Mouse (Mus musculus) lung, postnatal 14 days (tissue): ENCODE data around the gene Hoxb8.

ENCODE experiments used
- DNase-seq: peaks from one replicate; pipeline ENCODE4 v3.0.0; 2021

The Hoxb8 gene

DNA sequence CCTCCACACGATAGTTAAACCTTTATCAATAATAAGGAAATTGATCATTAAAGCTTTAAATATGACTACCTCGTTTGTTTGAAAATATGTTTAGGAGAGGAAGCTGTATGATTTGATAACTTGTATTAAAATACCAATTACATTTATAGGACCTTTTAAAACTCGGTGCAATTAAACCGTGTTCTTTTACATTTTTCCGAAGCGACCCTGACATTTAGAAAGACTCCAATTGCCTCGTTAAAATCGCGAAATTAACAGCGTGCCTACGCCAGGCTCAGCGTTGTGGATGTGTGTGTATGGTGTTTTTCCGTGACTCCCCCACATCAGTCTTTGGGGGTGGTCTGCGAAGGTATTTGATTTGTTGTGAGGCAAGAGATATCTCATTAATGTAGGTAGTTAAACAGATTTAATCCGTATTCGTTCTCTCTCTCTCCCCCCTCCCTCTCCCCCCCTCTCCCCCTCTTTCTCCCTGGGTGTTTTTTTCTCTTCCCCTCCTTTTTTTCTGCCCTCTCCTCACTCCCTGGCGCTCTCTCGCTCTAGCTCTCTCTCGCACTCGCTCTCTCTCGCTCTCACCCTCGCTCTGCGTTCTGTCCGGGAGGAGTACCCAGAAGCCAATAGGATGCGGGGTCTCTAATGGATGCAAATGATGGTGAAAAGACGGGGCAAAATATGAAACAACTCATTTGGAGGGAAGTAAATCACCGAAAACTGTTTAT lies at the start of gene Hoxb8:
TSS of gene Hoxb8 (plus strand) at position 51 of the 716 bp plus-strand sequence.
- no peak for DNase-seq

DNA sequence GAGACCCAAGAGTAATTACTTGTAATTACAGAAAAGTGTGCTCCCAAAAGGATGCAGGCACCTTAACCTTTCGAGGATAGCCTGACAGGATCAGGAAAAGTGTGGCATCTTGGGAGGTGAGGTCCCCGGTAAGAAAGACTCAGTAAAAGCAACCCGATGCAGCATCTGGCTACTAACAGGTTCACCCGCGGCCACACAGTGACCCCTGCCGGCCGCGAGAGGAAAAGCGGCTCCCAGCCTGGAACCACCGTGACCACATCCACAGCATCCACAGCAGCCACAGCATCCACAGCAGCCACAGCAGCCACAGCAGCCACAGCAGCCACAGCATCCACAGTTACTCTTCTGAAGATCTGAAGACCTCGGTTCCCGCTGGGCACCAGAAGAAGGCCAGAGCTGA lies 46.8 kb upstream of the Hoxb8 start:
- peak; percentile 46 for DNase-seq

DNA sequence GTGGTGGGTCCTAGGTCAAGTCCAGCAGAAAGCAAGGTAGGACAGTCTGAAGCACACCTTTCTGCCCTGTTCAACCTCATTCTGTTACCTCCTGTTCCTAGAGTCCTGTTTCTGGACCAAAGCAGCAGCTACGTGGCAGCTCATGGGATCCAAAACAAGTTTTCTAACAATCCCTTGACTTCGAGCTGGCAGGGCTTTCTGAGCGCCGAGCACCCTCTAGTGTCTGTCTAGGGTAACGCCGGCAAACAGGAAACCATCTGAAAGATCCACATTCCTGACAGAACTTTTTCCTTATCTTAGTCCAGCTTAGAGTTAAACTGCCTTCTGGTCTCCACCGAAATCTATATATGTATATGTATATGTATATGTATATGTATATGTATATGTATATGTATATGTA lies 41.5 kb upstream of the Hoxb8 start:
- peak; percentile 52 for DNase-seq

DNA sequence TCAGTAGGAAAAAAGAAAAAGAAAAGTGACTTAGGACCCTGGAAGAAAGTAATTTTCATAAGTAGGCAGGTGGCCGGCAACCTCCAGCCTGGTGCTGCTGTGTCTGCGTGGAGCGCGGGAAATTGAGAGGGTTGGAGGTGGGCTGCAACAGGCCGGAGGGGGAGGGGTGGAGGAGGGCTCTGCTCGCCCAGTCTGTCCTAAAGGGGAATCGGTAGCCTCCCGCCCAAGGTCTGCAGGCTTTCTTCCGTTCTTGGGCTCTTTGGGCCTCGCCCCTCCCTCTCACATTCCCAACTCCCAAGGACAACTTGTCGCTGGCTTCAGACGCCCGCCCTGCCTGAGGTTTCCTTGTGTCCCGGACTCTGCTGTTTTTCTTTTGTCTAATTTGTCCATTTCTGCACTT lies 30.8 kb upstream of the Hoxb8 start:
- DNase-seq: no peak

DNA sequence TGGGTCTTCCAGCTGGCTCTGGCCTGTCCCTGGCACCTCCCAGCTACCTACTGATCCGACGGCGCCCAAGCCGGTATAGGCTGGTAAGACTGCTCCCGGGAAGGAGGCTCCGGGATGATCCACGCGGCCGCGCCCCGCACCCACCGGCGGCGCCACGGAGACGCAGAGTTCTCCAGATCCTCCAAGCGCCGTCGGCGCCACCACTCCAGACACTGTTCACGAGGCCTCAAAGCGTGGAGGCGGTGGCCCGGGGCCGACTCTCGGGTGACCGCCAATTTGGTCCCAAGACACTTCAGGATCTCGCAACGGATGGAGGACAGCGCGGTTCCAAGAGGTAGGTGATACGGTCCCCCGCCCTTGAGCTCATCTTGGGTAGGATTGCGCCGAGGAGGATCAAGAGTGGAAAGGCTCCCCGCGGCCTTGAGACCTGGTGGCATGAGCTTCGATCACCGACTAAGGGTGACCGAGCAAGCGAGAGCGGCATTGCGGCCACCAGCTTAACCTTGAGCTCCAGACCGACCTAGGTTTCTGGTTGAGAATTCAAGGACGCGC lies 30.1 kb upstream of the Hoxb8 start:
- no peak for DNase-seq

DNA sequence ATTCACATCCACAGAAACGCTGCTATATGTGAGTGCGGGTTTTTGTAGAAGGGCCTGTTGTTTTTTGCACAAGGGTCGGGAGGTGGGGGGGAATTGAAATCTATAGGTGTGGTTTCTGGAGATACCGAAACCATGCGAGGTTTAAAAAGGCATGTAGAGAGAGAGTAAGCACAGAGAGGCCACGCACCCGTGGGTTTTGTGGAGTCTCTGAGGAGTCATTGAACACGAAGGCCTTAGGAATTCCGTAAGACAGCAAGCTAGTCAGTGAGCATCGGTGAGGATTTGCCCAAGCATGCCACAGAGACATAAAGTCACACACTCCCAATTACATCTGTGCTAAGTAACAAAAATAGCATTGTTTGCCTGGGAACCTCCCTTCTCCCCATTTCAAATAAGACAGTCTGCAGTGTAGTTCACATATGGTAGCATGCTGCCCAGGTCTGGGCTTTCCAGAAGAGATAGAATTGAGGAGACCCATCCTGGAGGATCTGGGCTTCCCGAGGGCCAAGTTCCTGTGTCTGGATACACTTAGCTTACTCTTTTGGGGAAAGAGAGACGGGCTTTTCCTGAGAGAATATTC lies 29.1 kb upstream of the Hoxb8 start:
- no peak for DNase-seq

DNA sequence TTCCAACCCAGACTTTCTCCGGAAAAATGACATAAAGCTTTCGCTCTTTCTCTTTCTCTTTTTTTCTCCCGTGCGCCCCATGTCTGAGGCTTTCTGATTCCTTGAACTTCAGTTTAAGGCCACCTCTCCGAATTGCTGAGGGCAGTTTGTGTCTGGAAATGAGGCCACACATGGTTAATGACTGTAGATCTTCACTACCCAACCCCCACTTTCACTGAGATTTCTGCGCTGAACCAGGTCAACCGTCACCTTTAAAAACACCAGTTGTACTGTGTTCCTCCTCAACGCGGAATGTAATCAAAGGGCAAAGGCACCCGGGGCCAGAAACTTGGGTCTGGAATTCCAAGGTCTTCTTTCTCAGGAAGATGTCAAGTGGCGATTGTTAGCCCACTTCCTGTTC lies 27.5 kb upstream of the Hoxb8 start:
- DNase-seq: no peak

DNA sequence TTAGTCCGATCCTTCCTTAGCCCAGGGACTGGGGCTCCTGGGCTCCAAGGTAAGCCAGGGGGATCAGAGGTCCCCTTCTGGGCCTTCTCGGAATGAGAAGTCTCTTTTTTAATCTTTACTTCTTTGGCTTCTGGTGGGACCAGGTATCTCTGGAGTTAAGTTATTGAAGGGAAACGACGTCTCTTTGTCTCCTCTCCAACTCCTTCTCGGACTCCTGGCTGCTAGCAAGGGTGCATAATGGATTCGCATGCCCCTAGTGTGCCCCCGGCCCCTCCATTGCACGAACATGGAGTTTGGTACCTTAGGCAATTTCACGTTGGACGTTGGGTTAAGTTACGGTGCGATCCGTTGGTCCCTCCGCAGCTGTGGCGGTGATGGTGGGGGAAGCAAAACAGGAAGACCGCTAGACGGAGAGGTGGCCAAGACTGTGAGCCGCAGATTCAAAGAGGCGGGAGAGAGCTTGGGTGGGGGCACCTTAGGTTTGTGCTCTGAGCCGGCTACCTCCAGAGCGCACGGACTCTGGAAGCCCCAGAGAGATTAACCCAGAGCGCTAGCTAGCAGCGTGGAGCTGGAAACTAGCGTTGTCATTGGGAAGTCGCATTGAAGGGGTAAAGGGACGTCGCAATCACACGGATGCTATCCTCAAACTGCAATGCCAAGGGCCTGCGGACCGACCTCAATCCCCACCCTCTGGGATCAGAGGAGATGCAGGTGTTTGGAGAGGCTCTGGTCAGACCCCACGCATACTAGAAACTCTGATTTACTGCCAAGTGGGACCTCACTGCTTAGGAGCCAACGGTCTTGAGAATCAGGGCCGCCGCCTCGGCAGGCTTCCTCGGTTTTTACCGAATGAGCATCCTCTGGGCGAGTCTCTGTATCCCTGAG lies 26.4 kb upstream of the Hoxb8 start:
- no peak for DNase-seq

DNA sequence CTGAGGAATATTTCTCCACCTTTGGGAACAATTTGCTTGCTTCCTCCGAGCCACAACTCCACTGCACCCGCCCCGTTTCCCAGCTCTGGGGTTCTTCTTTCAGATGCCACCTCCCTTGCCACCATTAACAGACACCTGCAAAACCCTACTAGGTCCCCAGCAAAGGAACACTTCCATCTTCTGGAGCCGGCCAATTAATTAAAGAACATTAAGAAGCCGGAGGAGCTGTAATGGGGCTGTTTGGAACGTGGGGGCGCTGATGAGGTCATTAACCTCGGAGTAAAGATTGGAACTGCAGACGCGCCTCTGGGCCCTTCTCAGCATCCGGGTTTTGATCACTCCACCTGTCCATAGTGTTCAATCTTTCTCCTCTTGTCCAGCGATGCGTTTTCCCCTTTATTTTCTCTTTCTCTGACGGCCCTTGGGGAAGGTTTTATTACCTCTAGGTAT lies 25.7 kb upstream of the Hoxb8 start:
- no peak for DNase-seq

DNA sequence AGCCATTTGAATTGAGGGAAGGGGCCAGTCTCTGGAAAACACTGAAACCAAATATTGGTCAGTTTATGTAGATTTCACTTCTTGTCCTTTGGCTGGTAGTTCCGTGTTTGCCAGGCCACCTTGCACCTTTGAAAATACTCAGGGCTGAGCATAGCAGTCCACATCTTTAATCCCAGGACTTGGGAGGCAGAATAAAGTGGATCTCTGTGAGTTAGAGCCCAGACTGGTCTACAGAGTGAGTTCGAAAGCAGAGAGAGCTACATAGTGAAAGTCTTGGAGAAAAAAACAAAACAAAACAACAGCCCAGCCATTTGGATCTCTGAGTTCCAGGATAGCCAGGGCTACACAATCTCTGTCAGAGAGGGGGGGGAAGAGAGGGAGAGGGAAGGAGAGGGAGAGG lies 24.6 kb upstream of the Hoxb8 start:
- DNase-seq: no peak

DNA sequence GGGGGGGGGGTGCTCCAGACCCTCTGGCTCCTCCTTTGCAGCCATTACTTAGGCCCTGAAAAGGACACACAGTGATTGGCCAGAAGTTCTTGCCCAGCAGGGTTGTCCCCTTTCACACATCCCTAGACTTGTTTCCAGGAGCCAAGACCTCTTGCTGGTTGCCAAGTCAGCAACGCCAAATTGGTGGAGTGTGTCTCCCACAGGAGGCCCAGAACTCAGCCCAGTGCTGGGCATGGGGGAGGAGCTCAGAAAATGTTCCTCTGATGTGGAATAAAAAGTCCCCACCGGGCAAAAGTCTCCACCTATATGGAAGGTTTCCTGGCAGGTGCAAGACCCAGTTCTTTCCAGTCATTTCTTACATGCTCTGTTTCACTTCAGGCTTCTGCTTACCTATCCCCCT lies 22.7 kb upstream of the Hoxb8 start:
- no peak for DNase-seq

DNA sequence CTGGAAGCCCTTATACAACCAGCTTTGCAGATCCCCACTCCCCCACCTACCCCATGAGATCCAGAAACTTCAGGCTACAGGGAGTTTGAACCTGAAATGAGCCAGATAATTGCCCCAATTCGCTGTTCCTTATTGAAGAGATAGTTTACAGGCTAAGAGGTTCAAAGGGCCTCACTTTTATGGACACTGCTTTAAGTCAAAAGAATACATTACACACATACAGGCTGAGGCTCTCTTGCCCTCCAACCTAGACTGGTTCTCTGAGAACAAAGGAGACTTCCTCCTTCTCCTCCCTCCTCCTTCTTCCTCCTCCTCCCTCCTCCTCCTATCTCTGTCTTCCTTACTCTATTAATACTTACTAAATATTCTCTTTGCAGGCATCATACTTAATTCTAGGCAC lies 22.2 kb upstream of the Hoxb8 start:
- DNase-seq: no peak

DNA sequence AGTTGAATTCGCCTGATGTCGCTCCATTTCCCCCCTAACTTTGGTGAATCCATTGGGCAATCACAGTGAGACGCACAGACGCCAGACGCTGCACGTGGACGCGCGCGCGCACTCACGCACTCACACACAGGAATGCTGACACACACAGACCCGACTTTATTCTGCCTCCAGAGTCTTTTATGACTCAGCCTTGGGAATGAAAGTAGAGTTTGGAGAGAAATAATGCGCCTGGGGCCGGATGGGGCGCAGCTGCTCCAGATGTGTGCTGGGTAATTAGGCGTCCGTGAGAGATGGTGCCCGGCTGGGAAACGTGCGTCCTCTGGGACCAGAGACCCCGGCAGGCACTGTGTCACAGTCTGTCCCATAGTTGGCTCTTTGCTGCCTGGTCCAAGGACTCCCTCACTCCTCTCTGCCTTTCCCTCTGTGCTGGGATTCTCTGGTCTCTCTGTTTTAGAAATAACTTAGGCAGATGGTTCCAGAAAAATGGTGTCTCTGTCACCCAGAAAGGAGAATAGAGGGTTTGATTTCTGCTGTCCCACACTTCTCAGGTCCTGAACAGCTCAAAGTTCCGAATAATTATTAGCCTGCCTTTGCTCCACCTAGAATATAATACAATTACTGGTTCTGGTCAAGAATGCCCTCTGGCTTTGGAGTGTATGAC lies 21.3 kb upstream of the Hoxb8 start:
- no peak for DNase-seq

DNA sequence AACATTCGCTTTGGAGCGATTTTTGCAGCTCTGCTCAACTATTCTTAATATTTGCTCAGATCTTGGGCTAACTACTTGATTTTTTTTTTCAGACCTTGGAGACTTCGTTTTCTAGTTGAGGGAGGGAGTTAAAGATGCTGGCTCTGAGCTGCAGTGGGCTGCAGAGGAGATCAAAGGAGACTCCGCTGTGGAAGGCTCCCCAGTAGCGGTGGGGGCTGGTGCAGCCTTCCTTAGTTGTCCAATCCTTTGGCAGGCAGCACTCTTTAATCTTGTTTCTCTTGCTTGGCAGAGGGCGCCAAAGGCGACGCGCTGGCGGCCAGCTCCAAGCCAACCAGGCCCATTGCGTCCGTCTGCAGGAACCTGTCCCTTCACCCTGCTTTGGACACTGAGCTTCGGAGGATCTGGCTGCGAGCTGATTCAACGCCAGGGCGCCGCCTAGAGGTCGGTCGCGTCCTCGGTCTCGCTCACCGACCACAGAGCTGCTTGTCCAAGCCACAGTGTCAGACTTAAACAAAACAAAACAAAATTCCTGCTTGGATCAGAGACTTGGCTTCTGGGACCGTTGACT lies 20.3 kb upstream of the Hoxb8 start:
- DNase-seq: peak; percentile 78

DNA sequence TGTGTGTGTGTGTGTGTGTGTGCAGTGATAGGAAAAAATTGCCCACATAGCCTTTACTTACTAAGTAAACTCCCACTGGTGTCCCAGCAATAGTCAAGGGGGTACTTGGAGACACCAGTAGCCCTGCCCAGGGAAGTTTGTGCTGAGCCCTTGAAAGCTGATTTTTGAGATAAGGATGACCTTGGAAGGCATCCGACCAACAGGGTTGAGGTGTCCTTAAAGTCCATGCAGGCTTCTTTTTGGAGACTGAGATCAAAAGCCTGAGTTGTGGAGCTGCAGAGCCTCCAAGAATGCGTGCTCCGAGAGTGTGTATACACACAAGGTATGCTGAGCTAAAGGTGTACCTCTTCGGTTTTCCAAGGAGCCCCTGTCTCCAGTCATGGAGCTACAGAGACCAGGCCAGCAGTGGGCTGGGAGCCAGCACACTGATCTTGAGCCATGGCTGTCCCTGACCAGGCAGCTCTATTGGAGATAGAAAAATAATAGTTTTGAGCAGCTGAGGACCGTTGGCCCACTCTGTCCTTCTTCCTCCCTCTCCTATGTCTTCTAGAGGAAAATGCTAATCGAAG lies 19.4 kb upstream of the Hoxb8 start:
- no peak for DNase-seq

DNA sequence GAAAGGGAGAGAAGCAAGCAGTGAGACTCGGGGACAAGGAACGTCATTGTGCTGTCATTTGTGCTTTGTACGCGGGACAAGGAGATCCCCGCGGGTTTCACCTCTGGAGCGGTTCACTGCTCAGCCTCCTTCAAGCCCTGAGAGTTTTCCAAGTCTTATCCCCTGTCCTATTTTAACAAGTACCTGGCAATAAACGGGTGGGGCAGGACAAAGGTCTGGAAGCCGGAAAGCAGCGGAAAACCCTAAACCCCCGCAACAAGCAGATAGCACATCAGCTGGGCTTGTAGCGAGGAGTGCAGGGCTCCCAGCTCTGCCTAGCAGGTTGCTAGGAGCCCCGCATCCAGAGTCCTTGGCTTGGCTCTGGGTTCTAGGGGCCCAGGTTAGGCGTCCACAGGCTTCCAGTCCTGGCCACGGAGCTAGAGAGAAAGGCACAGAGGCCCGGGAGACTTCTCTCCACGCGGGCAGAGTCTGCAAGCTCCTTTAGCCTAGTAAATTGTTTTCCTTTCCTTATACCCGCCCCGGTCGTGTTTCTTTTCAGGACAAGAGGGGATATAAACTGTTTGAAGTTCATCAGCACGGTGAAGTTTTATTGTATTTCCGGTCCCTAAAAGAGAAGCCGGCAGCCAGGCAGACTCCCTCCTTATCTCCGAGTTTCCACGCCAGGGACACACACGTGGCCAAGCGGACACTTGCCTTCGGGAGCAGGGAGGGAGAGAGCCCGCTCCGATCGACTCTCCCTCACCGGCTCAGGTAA lies 17.9 kb upstream of the Hoxb8 start:
- DNase-seq: no peak

DNA sequence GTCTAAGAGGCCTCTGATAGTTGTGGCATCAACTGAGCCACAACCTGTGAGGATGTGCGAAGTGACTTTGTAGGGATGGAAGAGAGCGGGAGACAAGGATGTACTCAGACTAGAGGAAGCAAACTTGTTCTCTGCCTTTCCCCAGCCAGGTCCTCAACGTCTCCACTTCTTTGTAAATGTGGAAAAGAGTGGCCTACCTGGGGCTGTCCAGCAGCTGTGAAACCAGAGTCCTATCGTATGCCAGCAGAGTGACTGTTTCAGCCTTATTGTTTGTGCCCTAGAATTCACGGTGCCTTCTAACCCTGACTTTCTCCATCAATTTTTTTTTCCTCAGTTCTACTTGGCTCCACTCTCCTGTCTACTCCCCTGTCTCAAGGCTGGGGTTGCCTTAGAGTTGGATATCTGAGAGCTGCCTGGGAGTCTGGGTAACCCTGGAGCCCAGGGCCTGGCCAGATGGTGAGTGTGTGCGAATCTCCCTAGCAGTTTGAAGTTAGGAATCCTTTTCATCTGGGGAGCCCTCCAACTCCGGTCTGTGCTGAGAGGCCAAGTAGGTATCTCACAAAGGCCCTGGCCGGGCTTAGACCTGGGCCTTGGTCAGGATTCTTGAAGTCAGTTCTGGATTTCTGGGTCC lies 17.2 kb upstream of the Hoxb8 start:
- no peak for DNase-seq

DNA sequence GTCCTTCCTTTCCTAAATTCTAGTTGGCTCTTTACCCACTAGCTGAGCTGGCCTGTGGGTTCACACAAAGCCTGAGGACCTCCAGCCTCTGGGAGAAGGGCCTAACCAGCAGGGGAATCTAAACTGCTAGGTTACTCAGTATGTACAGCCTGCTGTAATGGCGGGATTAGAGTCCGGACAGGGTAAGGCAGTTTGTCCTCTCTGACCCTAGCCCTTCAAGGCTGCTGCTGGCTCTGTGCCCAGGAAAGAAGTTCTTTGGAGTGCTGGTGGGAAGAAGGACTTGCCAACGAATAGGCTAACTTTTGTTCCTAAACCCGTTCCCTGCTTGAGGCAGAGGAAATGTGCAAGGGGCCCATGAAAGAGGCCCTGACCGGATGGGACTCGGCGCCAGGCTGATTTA lies 15.8 kb upstream of the Hoxb8 start:
- DNase-seq: no peak

DNA sequence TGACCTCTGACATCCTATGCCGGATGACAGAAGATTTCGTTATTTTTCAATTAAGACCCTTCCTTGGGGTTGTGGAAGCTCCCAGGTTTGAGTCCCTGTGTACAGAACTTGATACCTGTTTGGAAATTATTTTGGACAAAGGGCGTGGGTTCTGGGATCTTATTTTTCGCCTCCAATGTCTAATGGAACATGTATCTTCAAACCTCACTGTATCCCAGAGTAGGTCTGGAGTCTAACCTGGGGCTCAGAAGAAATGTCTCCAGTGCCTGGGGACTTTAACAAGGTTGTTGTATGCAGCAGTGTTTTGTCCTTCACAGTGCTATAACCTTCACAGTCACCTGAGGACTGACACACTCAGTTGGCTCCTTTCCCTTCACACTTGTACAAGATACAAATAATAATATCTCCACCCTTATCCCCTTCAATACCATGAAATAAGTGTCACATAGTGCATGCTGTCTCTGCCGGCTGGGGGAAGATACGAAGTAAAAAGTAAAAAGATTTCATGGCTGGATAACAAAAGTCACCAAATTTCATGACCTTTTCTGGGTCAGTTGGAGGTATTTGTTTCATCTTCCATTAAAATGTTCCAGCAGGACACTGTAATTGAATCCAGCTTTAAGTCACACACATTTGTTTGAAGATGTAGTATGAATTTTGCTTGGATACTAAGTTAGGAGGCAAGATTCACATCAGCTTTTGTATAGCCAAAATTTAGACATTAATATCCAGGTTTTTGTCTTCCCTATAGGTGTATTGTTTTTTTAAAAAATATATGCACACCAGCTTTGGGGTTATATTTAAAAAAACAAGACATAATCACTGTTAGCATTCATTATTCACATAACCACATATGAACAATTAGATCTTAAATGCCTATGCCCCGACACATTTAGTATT lies 14.4 kb upstream of the Hoxb8 start:
- DNase-seq: no peak
